Comparison of ENCODE assay signal across 8 mouse cellular contexts in genomic region chr11:120510375-120511030, GRCm38 (mm10). TPM values are rescaled to one million over a fixed set of nuclear protein-coding genes. Genes with fewer than 3 reads are reported as not detected.
DNase-seq lines count a peak whose midpoint lies in the region; ATAC-seq and TF ChIP-seq lines count a peak whose summit lies in the region.

No protein-coding gene starts in this region.

- H3K27ac ChIP-seq in layer of hippocampus, adult 2 months: no peak overlapping the region
- no peak overlapping the region for H3K27ac ChIP-seq in limb, embryonic 11.5 days (replicated peaks; ENCODE audit: low read depth, low read length)

- peaks cover 5% of the 10 kb centered on the region; the same call in 1 of the 2 replicates for H3K4me1 ChIP-seq in limb, embryonic 11.5 days (ENCODE audit: control insufficient read depth, insufficient read depth, low read length)

- peak overlapping the region; percentile 37 for H3K4me2 ChIP-seq in limb, embryonic 11.5 days (ENCODE audit: low read depth, severe bottlenecking)

- no peak for DNase-seq in layer of hippocampus, adult 2 months (ENCODE audit: low spot score in 2 of 2)
- DNase-seq in layer of hippocampus, postnatal 14 days (ENCODE audit: low spot score in 2 of 2): no peak
- DNase-seq in limb, embryonic 11.5 days (ENCODE audit: low spot score): no peak
- peak; percentile 68 for DNase-seq in naive thymus-derived CD4-positive, alpha-beta T cell, adult 2 months (ENCODE audit: low read depth)
- DNase-seq in natural killer cell, adult 2 months (ENCODE audit: low spot score in 2 of 2): no peak
- DNase-seq in left cerebral cortex, adult 8-10 months (ENCODE audit: low spot score in 2 of 2): no peak
- no peak for DNase-seq in adrenal gland, adult 2 months

- no peaks in the 10 kb centered on the region for H3K27me3 ChIP-seq in limb, embryonic 11.5 days (ENCODE audit: control insufficient read depth, insufficient read depth, low read length)

- H3K9ac ChIP-seq in limb, embryonic 11.5 days (ENCODE audit: low read length): peak overlapping the region; percentile 52; the same call in 1 of the 2 replicates

- H3K36me3 ChIP-seq in limb, embryonic 11.5 days (ENCODE audit: control insufficient read depth, insufficient read depth, low read length): no peaks in the 10 kb centered on the region

- H3K4me3 ChIP-seq in layer of hippocampus, adult 2 months: peak overlapping the region; percentile 17; the same call in 1 of the 2 replicates
- no peak overlapping the region for H3K4me3 ChIP-seq in limb, embryonic 11.5 days (ENCODE audit: low read depth, low read length)

- 0 out of 2 replicates have a peak, but pooled peaks have one; percentile 42 for ATAC-seq in erythroblast, adult 5-6 weeks (replicated peaks; ENCODE audit: low FRiP score, poor library complexity, severe bottlenecking)
- no peak for ATAC-seq in limb, embryonic 11.5 days (ENCODE audit: insufficient number of reproducible peaks, low FRiP score, low TSS enrichment, low read depth)

- 11% methylated on average over 16 of the region's 16 CpGs for WGBS in limb, embryonic 11.5 days

- no peak for TF ChIP-seq CTCF in layer of hippocampus, adult 2 months (conservative IDR thresholded peaks at IDR 0.05)

- no peaks in the 10 kb centered on the region for H3K9me3 ChIP-seq in limb, embryonic 11.5 days (ENCODE audit: control insufficient read depth, low read length)

RNA-seq across cellular contexts. Expression of gene Slc25a10, which starts 18.9 kb away (rescaled TPM):
- total RNA-seq in layer of hippocampus, adult 2 months (2021): 10 to 100 TPM; 19.8 to 22.3 TPM
- total RNA-seq in layer of hippocampus, postnatal 14 days (2021): 10 to 100 TPM; 25.6 to 27.2 TPM
- total RNA-seq in erythroblast, adult 5-6 weeks (2015; ENCODE audit: low replicate concordance): 6.9 and 11.1 TPM in 2 replicates
- total RNA-seq in erythroblast, adult 5-6 weeks (2017; ENCODE audit: low replicate concordance): 4.7 and 6.0 TPM in 2 replicates
- polyA plus RNA-seq in limb, embryonic 11.5 days (2014; fragmentation: Nextera tagmentation; extraction: Ambion mirVana): 57.8 and 58.5 TPM in 2 replicates
- total RNA-seq in left cerebral cortex, adult 8-10 months (2022): 10 to 100 TPM; 21.2 to 25.8 (median 24.0) TPM
- 100 to 1,000 TPM; 103 to 116 TPM for total RNA-seq in adrenal gland, adult 2 months (2021)
- 400 and 531 TPM in 2 replicates for polyA plus RNA-seq in adrenal gland, adult 2 months (2012; rRNA removed)

RNA-seq across cellular contexts. Expression of gene Gcgr, which starts 20.0 kb away (rescaled TPM):
- not detected for total RNA-seq in layer of hippocampus, adult 2 months (2021)
- total RNA-seq in layer of hippocampus, postnatal 14 days (2021): under 1 TPM; 0.28 to 0.36 TPM
- not detected in 2 replicates for total RNA-seq in erythroblast, adult 5-6 weeks (2015; ENCODE audit: low replicate concordance)
- not detected in 2 replicates for total RNA-seq in erythroblast, adult 5-6 weeks (2017; ENCODE audit: low replicate concordance)
- 0.71 and 1.8 TPM in 2 replicates for polyA plus RNA-seq in limb, embryonic 11.5 days (2014; fragmentation: Nextera tagmentation; extraction: Ambion mirVana)
- total RNA-seq in left cerebral cortex, adult 8-10 months (2022): under 1 TPM in 1 of 4 experiments, not detected in 3; 0.17 TPM
- total RNA-seq in adrenal gland, adult 2 months (2021): 1 to 10 TPM; 1.5 to 1.7 TPM
- polyA plus RNA-seq in adrenal gland, adult 2 months (2012; rRNA removed): 2.1 and 2.5 TPM in 2 replicates

RNA-seq across cellular contexts. Expression of gene Mrpl12, which starts 26.1 kb away (rescaled TPM):
- 10 to 100 TPM; 63.2 to 68.1 TPM for total RNA-seq in layer of hippocampus, adult 2 months (2021)
- 10 to 100 TPM; 71.3 to 73.5 TPM for total RNA-seq in layer of hippocampus, postnatal 14 days (2021)
- total RNA-seq in erythroblast, adult 5-6 weeks (2015; ENCODE audit: low replicate concordance): 12.1 and 16.1 TPM in 2 replicates
- 12.1 and 15.6 TPM in 2 replicates for total RNA-seq in erythroblast, adult 5-6 weeks (2017; ENCODE audit: low replicate concordance)
- 166 and 177 TPM in 2 replicates for polyA plus RNA-seq in limb, embryonic 11.5 days (2014; fragmentation: Nextera tagmentation; extraction: Ambion mirVana)
- 10 to 100 TPM; 63.2 to 67.7 (median 64.4) TPM for total RNA-seq in left cerebral cortex, adult 8-10 months (2022)
- 100 to 1,000 TPM; 107 to 146 TPM for total RNA-seq in adrenal gland, adult 2 months (2021)
- 163 and 185 TPM in 2 replicates for polyA plus RNA-seq in adrenal gland, adult 2 months (2012; rRNA removed)

RNA-seq across cellular contexts. Expression of gene Mcrip1, which starts 39.0 kb away (rescaled TPM):
- total RNA-seq in layer of hippocampus, adult 2 months (2021): 10 to 100 TPM; 65.2 to 67.6 TPM
- 10 to 100 TPM; 86.1 to 89.0 TPM for total RNA-seq in layer of hippocampus, postnatal 14 days (2021)
- 8.1 and 17.6 TPM in 2 replicates for total RNA-seq in erythroblast, adult 5-6 weeks (2015; ENCODE audit: low replicate concordance)
- total RNA-seq in erythroblast, adult 5-6 weeks (2017; ENCODE audit: low replicate concordance): 3.2 and 9.6 TPM in 2 replicates
- 234 and 252 TPM in 2 replicates for polyA plus RNA-seq in limb, embryonic 11.5 days (2014; fragmentation: Nextera tagmentation; extraction: Ambion mirVana)
- 10 to 100 TPM; 71.6 to 75.9 (median 74.1) TPM for total RNA-seq in left cerebral cortex, adult 8-10 months (2022)
- 10 to 100 TPM; 56.9 to 65.8 TPM for total RNA-seq in adrenal gland, adult 2 months (2021)
- polyA plus RNA-seq in adrenal gland, adult 2 months (2012; rRNA removed): 136 and 157 TPM in 2 replicates

RNA-seq across cellular contexts. Expression of gene Ppp1r27, which starts 40.4 kb away (rescaled TPM):
- not detected for total RNA-seq in layer of hippocampus, adult 2 months (2021)
- total RNA-seq in layer of hippocampus, postnatal 14 days (2021): not detected
- not detected in 2 replicates for total RNA-seq in erythroblast, adult 5-6 weeks (2015; ENCODE audit: low replicate concordance)
- not detected in 2 replicates for total RNA-seq in erythroblast, adult 5-6 weeks (2017; ENCODE audit: low replicate concordance)
- polyA plus RNA-seq in limb, embryonic 11.5 days (2014; fragmentation: Nextera tagmentation; extraction: Ambion mirVana): 0.47 and 0.85 TPM in 2 replicates
- not detected for total RNA-seq in left cerebral cortex, adult 8-10 months (2022)
- under 1 TPM; 0.40 to 0.79 TPM for total RNA-seq in adrenal gland, adult 2 months (2021)
- 0.83 and 1.2 TPM in 2 replicates for polyA plus RNA-seq in adrenal gland, adult 2 months (2012; rRNA removed)
